Mouse (Mus musculus) spleen, postnatal 36 days (tissue): Measurements from ENCODE around the gene Tanc1.

Experiments
- DNase-seq, 2 experiments: peaks; one replicate each; pipeline ENCODE4 v3.0.0; 2022; ENCODE audit warnings: low spot score in 2 of 2, mixed read lengths in 1 of 2

Tanc1 gene

GRCm38 (mm10) chr2:59612733-59613473 is 1.1 kb downstream of the Tanc1 start:
- no peak for DNase-seq

- DNase-seq = no peak
These were observed 1.7 kb downstream of the Tanc1 start for GRCm38 (mm10) chr2:59613474-59614019.

- no peak for DNase-seq
These were observed 5.0 kb downstream of the Tanc1 start for GRCm38 (mm10) chr2:59616890-59617289.

- no peak for DNase-seq
These were observed 7.2 kb downstream of the Tanc1 start for GRCm38 (mm10) chr2:59618996-59619395.

GRCm38 (mm10) chr2:59620601-59621000 is 8.8 kb downstream of the Tanc1 start:
- DNase-seq = no peak

GRCm38 (mm10) chr2:59622514-59623139 is 10.8 kb downstream of the Tanc1 start:
- no peak for DNase-seq

- no peak for DNase-seq
These were observed 12.0 kb downstream of the Tanc1 start for GRCm38 (mm10) chr2:59623858-59624257.

- DNase-seq = no peak
These were observed 13.6 kb downstream of the Tanc1 start for GRCm38 (mm10) chr2:59625416-59625815.

- DNase-seq = no peak
These were observed 14.1 kb downstream of the Tanc1 start for GRCm38 (mm10) chr2:59625927-59626326.

- DNase-seq = no peak
These were observed 14.6 kb downstream of the Tanc1 start for GRCm38 (mm10) chr2:59626422-59626821.

GRCm38 (mm10) chr2:59627502-59627901 is 15.7 kb downstream of the Tanc1 start:
- no peak for DNase-seq

GRCm38 (mm10) chr2:59628057-59628901 is 16.4 kb downstream of the Tanc1 start:
- no peak for DNase-seq

- DNase-seq = peak; percentile 47 to 54
These were observed 18.0 kb downstream of the Tanc1 start for GRCm38 (mm10) chr2:59629829-59630228.

- peak; percentile 64 to 65 for DNase-seq
These were observed 19.6 kb downstream of the Tanc1 start for GRCm38 (mm10) chr2:59631406-59631805.

GRCm38 (mm10) chr2:59633761-59634430 is 22.1 kb downstream of the Tanc1 start:
- DNase-seq = no peak

- no peak for DNase-seq
These were observed 25.4 kb downstream of the Tanc1 start for GRCm38 (mm10) chr2:59637040-59637785.

GRCm38 (mm10) chr2:59642722-59643121 is 30.9 kb downstream of the Tanc1 start:
- no peak for DNase-seq

GRCm38 (mm10) chr2:59644816-59645215 is 33.0 kb downstream of the Tanc1 start:
- no peak for DNase-seq

GRCm38 (mm10) chr2:59645515-59645914 is 33.7 kb downstream of the Tanc1 start:
- DNase-seq = no peak

GRCm38 (mm10) chr2:59646740-59647390 is 35.0 kb downstream of the Tanc1 start:
- no peak for DNase-seq
